Mouse (Mus musculus) cortical plate, adult 2 months (tissue): ENCODE measurements around the gene Serpina1c.

Source experiments
- CTCF ChIP-seq: fragments of 200-500 bp; IDR thresholded peaks from 2 replicates; pipeline ENCODE4 v1.5.1; 2011; ENCODE audit warnings: mild to moderate bottlenecking, control low read depth, low read length; ENCODE audit not compliant: insufficient read depth; ENCODE audit errors: extremely low read depth
- POLR2A ChIP-seq: fragments of 200-500 bp; IDR thresholded peaks from 2 replicates; pipeline ENCODE4 v1.6.1; 2011; ENCODE audit warnings: mild to moderate bottlenecking, low read length, control low read depth; ENCODE audit not compliant: insufficient read depth; ENCODE audit errors: extremely low read depth

DNA sequence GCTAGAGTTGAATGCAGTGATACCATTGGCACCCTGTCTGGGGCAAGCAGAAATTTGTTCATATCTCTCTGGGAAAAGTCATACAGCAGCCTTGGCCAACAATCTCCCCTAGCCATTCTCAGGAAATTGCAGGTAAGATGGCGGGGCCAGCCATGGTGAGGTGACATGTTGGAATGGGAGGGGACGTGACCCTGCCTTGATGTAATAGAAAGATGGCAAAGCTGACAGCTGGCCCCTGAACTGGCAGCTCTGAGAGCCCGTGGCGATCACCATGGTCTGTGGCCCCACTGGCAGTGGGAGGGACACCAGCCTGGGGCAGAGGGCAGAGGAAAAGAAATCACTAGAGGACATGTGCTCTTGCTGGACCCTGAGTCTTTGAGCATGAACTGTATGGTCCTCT, 41.6 kb upstream of the Serpina1c start:
- no peak for TF ChIP-seq CTCF
- TF ChIP-seq POLR2A = no peak
